Mouse (Mus musculus): ENCODE data around the gene Hnrnpll. TPM values are rescaled to one million over a fixed set of nuclear protein-coding genes. Genes with fewer than 3 reads are reported as not detected.
"Not testable (repeated sequence)": the region's sequence is repeated elsewhere in the genome, so short reads cannot be mapped to it uniquely, and the experiment has no call there.

The Hnrnpll gene
- polyA plus RNA-seq, 1 experiment from 2014 or later, result 92.4 TPM

DNA sequence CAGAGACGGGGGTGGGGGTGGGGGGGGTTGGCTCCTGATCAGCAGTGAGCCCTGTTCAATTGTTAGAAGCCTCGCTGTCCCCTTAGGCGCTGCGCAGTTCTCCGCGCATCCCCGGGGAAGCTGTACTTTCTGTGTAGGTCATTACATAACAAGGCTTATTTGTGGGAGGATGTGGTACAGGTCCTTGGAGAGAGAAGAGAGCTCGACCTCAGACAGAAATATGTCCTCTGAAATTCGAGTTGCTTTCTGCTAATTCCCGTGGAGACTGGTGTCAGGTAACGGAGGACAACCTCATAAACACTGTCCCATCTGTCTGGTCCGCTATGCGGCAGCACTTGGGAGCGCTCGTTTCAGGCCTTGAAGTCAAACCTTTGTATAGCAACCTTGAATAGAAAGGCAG lies 52.2 kb downstream of the Hnrnpll start:
- Histone ChIP-seq H3K27ac (0 out of 2 replicates have a peak overlapping the region, but pooled peaks have one; percentile 23), H3K9me3 (no peaks in the 10 kb centered on the region), H3K4me3 (no peak overlapping the region), H3K36me3 (no peaks in the 10 kb centered on the region), H3K27me3 (ENCODE audit: insufficient read depth, poor library complexity, severe bottlenecking) (peaks cover 6% of the 10 kb centered on the region), H3K4me1 (replicated peaks) (peaks cover 46% of the 10 kb centered on the region)
- DNase-seq (ENCODE audit: low spot score), result peak; percentile 50
- 28% methylated on average over 15 of the region's 15 CpGs for WGBS

DNA sequence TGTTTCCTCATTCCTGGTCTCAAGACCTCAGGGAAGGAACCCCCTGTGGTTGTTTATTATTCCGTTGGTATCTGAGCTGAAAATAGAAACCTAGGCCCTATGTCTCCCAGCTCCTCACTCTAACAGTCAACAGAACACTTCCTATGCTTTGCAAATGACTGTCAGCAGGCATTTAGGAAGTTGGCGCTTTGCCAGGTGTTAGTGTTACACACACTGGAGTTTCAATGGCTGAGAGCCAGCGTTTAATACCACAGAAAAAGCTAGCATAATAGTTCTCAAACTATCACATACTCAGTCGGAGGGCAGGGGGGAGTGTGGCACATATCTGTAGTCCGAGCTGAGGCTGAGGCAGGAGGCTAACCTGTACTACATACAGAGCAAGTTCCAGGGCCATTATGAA lies 53.3 kb downstream of the Hnrnpll start:
- Histone ChIP-seq H3K36me3 (no peaks in the 10 kb centered on the region), H3K9me3 (no peaks in the 10 kb centered on the region), H3K4me1 (replicated peaks) (peaks cover 46% of the 10 kb centered on the region), H3K27ac (no peak overlapping the region), H3K27me3 (ENCODE audit: insufficient read depth, poor library complexity, severe bottlenecking) (peaks cover 6% of the 10 kb centered on the region), H3K4me3 (no peak overlapping the region)
- DNase-seq (ENCODE audit: low spot score), result peak; percentile 36
- WGBS, result 47% methylated on average over 5 of the region's 5 CpGs

DNA sequence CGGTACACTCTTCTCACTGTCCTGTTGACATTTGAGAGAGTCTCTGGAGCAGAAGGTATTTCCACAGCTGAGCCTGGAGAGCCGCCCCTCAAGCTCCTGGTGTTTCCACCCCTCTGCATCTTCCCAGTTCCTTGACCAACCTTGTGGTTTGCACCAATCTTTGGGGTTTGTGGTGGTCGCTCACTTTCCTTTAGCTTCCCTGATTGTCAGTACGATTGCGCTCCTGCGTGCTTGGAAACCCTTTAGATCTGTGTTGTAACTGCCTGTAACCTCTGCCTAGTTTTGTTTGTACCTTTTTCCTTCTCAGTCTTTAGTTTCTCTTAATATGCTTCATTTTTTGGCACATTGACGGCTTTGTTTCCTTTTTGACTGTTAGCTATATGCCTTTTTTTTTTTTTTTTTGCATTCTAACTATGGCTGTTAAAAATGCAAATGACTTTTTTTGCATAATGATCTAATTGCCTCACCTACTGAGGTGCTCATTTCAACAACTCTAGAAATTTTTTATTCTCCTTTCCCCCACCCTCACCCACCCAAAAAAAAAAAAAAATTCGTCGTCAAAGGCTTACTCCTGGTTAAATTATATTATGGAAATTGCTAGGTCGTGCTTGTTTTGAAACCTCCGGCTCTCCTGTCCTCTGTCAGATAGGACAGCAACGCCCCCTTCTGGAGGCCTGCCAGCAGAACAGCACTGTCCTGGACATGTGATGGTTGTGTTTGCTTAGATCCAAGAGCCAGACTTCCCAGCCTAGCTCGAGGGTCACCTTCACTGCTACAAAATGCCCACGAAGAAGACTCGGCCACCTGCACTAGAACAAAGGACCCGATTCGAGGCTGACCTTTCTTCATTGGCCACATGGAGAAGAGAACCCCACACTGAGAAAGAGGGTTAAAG lies 57.5 kb downstream of the Hnrnpll start:
- peaks cover 28% of the 10 kb centered on the region for H3K4me1 ChIP-seq (replicated peaks)
- H3K27me3 ChIP-seq (ENCODE audit: insufficient read depth, poor library complexity, severe bottlenecking), result peaks cover 3% of the 10 kb centered on the region; the same call in 1 of the 2 replicates
- 52% methylated on average over 17 of the region's 17 CpGs for WGBS

DNA sequence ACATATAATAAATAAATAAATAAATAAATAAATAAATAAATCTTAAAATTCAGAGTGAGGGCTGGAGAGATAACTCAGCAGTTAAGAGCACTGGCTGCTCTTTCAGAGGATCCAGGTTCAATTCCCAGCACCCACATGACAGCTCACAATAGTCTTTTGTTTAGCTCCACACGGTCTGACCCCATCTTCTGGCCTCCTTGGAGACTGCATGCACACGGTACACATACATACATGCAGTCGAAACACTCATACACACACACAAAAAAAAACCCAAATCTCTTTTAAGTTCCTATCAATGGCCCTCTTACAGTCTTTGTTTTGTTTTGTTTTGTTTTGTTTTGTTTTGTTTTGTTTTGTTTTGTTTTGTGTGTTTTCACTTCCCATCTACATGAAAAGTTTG lies 58.3 kb downstream of the Hnrnpll start:
- not testable (repeated sequence) for DNase-seq (ENCODE audit: low spot score); H3K27ac ChIP-seq; H3K27me3 ChIP-seq (ENCODE audit: insufficient read depth, poor library complexity, severe bottlenecking); H3K9me3 ChIP-seq; H3K36me3 ChIP-seq; H3K4me3 ChIP-seq
- peaks cover 24% of the 10 kb centered on the region for H3K4me1 ChIP-seq (replicated peaks)
- 91% methylated on average over 3 of the region's 3 CpGs for WGBS

More for the DNA sequence above, 57.5 kb downstream of the Hnrnpll start:
- Histone ChIP-seq H3K36me3 (no peaks in the 10 kb centered on the region), H3K27ac (no peak overlapping the region), H3K9me3 (peaks cover 4% of the 10 kb centered on the region; the same call in 1 of the 2 replicates), H3K4me3 (no peak overlapping the region)
- DNase-seq (ENCODE audit: low spot score), result peak; percentile 48

DNA sequence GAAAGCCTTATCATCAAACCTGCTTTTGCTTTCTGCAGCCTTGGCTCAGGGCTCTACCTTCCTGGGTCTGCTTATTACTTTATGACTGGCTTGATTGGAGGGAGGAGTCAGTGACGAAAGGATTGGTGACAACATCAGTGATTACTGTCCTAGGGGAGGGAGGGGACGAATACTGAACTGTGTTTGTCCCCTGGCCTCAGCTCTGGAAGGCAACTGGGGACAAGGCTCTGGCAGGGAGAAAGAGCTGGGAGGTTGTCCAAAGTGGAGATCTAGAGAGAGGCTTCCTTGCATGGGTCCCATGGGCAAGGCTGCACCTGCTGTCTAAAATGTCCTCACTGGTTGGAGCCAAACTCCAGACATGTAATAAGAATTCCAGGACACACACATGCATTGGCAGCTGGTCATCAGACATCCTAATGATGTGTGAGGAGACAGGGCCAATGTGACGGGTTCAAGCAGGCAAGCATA lies 59.7 kb downstream of the Hnrnpll start:
- Histone ChIP-seq H3K4me3 (no peak overlapping the region), H3K27me3 (ENCODE audit: insufficient read depth, poor library complexity, severe bottlenecking) (no peaks in the 10 kb centered on the region), H3K4me1 (replicated peaks) (peaks cover 17% of the 10 kb centered on the region), H3K9me3 (peaks cover 4% of the 10 kb centered on the region; the same call in 1 of the 2 replicates), H3K27ac (no peak overlapping the region), H3K36me3 (no peaks in the 10 kb centered on the region)
- 84% methylated on average over 3 of the region's 3 CpGs for WGBS
- no peak for DNase-seq (ENCODE audit: low spot score)

DNA sequence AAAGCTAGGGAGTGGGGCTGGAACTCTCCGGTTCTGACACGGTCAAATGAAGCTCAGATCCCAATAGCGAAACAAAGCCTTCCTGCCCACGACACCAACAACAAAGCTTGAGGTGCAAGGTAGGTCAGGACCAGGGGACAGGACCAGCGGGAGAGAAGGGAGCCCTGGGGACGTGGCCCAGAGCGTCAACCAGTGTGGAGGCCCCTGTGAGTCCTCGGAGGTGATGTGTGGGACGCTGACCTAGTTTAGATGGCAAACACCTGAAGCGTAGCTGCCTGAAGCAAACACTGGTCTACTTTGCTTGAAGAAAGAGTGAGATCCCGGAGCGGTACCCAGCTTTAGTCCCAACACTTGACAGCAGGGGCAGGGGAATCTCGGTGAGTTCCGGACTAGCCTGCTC lies 62.5 kb downstream of the Hnrnpll start:
- H3K9me3 ChIP-seq, result peaks cover 4% of the 10 kb centered on the region; the same call in 1 of the 2 replicates
- H3K36me3 ChIP-seq, result no peaks in the 10 kb centered on the region
- no peaks in the 10 kb centered on the region for H3K27me3 ChIP-seq (ENCODE audit: insufficient read depth, poor library complexity, severe bottlenecking)
- 88% methylated on average over 14 of the region's 14 CpGs for WGBS
- H3K4me1 ChIP-seq (replicated peaks), result 0 out of 2 replicates have a peak, but pooled peaks cover 3% of the 10 kb centered on the region
- H3K27ac ChIP-seq, result no peak overlapping the region
- DNase-seq (ENCODE audit: low spot score), result no peak
- H3K4me3 ChIP-seq, result no peak overlapping the region

DNA sequence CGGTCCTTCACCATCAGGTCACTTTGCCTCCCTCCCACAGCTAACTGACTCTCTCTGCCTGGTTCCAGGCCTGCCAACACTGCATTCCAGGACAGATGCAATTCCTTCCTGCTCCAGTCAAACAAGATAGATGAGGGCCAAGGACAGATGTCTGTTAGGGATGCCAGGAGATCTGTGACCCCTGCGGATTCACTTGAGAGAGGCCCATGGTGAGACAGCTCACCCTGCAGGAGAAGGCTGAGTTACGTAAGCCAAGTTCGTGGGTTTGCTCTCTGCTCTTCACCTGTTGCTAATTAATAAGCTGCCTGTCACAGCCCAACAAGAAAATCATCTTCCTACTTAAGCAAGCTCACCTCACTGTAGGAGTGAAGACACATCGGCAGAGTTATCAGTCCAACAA lies 63.1 kb downstream of the Hnrnpll start:
- no peak for DNase-seq (ENCODE audit: low spot score)
- H3K9me3 ChIP-seq, result peaks cover 4% of the 10 kb centered on the region; the same call in 1 of the 2 replicates
- no peak overlapping the region for H3K27ac ChIP-seq
- WGBS, result 85% methylated on average over 5 of the region's 5 CpGs
- H3K4me3 ChIP-seq, result no peak overlapping the region
- H3K4me1 ChIP-seq (replicated peaks), result 0 out of 2 replicates have a peak, but pooled peaks cover 3% of the 10 kb centered on the region
- H3K27me3 ChIP-seq (ENCODE audit: insufficient read depth, poor library complexity, severe bottlenecking), result no peaks in the 10 kb centered on the region
- H3K36me3 ChIP-seq, result no peaks in the 10 kb centered on the region

DNA sequence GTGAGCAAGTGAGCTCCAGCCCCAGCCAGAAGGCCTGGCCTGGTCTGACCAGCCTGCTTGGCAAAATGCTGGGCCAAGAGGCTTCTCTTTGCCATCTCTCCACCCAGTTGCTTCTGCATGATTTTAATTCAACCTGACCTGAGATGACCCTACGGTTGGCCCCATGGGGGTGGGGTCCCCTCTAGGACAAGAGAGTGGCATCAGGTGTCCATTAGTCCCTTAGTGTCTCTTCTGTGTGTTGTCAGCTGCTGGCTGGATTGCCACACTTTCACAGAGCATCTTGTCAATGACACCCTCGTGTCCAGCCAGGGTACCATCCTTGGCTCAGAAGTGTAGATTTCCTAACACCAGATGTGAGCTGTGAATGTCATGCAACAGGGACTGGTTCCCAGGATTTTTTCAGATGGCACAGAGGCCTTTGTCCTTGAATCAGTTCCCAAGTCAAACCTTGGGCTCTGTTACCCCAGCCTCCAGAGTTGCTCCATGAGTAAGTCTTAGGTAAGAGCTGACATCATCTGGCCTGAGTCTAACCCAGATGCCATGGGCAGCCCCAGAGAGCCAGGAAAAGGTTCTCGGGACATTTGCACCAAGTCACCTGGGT lies 66.9 kb downstream of the Hnrnpll start:
- no peak overlapping the region for H3K27ac ChIP-seq
- no peaks in the 10 kb centered on the region for H3K9me3 ChIP-seq
- WGBS, result 78% methylated on average over 3 of the region's 3 CpGs
- H3K4me1 ChIP-seq (replicated peaks), result 0 out of 2 replicates have a peak, but pooled peaks cover 3% of the 10 kb centered on the region
- H3K4me3 ChIP-seq, result no peak overlapping the region
- H3K36me3 ChIP-seq, result no peaks in the 10 kb centered on the region
- H3K27me3 ChIP-seq (ENCODE audit: insufficient read depth, poor library complexity, severe bottlenecking), result no peaks in the 10 kb centered on the region
- DNase-seq (ENCODE audit: low spot score), result no peak

DNA sequence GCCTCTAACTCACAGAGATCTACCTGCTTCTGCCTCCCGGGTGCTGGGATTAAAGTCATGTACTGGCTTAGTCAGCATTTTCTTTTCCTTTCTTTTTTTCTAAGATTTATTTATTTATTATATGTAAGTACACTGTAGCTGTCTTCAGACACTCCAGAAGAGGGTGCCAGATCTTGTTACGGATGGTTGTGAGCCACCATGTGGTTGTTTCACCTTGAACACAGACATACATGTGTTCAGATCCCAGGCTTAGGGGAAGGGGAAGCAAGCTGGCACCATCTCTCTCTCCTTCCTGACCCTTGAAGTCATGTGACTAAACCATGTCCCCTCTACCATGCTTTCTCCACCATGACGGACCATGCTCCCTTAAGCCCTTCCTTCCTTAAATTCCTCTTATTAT lies 70.0 kb downstream of the Hnrnpll start:
- no peak overlapping the region for H3K27ac ChIP-seq
- no peaks in the 10 kb centered on the region for H3K9me3 ChIP-seq
- H3K36me3 ChIP-seq, result no peaks in the 10 kb centered on the region
- 87% methylated on average over 3 of the region's 3 CpGs for WGBS
- H3K27me3 ChIP-seq (ENCODE audit: insufficient read depth, poor library complexity, severe bottlenecking), result no peaks in the 10 kb centered on the region
- H3K4me1 ChIP-seq (replicated peaks), result 0 out of 2 replicates have a peak, but pooled peaks cover 3% of the 10 kb centered on the region
- DNase-seq (ENCODE audit: low spot score), result no peak
- no peak overlapping the region for H3K4me3 ChIP-seq

DNA sequence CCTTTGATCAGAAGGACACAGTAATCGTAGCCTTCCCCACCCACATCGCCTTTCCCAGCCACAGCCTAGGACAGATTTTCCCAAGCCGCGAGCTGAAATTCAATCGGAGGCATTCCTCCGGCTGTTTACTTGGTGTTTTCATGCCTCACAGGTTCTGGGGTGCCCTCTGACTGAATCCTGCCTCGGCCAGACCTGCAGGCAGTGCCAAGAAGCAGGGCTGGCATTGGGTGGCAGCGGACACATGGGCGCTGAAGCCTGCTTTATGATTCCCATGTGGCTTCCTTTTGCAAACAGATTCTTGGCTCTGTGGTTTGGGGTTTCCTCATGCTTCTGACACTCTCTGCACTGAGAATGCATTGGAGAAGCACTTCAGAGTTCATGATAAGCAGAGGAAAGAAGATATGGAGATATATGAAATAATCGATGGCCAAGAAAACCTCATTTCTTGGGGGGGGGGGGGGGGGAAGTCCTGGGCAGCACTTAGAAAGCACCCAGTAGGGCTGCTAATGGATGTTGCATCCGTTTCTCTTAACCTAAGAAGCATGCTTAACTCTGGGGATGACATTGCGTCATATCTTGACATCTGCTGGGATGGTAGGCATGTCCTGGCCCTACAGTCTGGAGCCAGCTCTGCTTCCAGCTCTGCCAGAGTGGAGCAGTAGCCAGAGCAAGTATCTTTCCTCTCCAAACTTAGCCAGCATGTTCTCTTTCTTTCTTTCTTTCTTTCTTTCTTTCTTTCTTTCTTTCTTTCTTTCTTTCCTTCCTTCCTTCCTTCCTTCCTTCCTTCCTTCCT lies 70.8 kb downstream of the Hnrnpll start:
- no peaks in the 10 kb centered on the region for H3K27me3 ChIP-seq (ENCODE audit: insufficient read depth, poor library complexity, severe bottlenecking)
- 0 out of 2 replicates have a peak, but pooled peaks cover 3% of the 10 kb centered on the region for H3K4me1 ChIP-seq (replicated peaks)
- H3K4me3 ChIP-seq, result no peak overlapping the region
- H3K36me3 ChIP-seq, result no peaks in the 10 kb centered on the region
- H3K27ac ChIP-seq, result no peak overlapping the region
- WGBS, result 88% methylated on average over 12 of the region's 12 CpGs
- DNase-seq (ENCODE audit: low spot score), result no peak
- no peaks in the 10 kb centered on the region for H3K9me3 ChIP-seq

DNA sequence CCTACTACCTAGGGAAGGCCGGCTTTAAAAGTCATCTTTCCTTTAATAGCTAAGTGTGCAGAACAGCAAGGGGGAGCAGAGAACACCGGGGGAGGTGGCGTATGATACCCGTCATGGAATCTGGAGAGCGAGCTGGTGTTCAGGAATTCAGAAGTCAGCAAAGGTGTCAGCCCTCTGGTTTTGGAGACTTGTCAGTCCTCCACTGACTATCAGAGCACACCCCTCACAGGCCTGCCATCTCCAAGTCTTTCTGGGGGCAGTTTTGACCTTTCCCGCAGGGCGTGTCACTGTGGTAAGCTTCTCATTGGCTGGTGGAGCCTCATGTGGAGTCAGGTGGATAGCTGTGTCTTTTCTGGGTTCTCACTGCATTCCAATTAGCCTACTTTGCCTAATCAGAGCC lies 72.0 kb downstream of the Hnrnpll start:
- no peak for DNase-seq (ENCODE audit: low spot score)
- 83% methylated on average over 7 of the region's 7 CpGs for WGBS
- H3K27me3 ChIP-seq (ENCODE audit: insufficient read depth, poor library complexity, severe bottlenecking), result no peaks in the 10 kb centered on the region

DNA sequence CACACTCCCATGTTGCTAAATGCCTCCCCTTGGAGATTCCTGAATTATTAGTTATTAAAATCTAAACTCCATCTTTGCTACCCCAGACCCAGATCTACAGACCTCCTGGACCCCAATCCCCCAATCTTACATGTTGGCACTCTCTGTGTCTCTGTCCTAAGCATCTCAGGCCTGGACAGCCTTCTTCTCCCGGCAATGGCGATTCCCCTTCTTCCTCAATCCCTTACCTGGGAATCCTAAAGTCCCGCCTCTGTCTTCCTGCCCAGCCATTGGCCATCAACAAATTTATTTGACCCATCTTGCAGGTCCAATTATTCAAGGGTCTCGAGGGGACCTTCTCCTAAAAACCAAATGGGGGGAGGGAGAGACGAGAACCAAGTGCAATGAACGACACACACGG lies 77.7 kb downstream of the Hnrnpll start:
- Histone ChIP-seq H3K4me3 (no peak overlapping the region), H3K4me1 (replicated peaks) (peaks cover 22% of the 10 kb centered on the region), H3K36me3 (no peaks in the 10 kb centered on the region), H3K27me3 (ENCODE audit: insufficient read depth, poor library complexity, severe bottlenecking) (0 out of 2 replicates have a peak, but pooled peaks cover 4% of the 10 kb centered on the region), H3K9me3 (no peaks in the 10 kb centered on the region), H3K27ac (no peak overlapping the region)
- no peak for DNase-seq (ENCODE audit: low spot score)
- WGBS, result 94% methylated on average over 7 of the region's 7 CpGs

More for the DNA sequence above, 72.0 kb downstream of the Hnrnpll start:
- Histone ChIP-seq H3K4me1 (replicated peaks) (0 out of 2 replicates have a peak, but pooled peaks cover 3% of the 10 kb centered on the region), H3K27ac (no peak overlapping the region), H3K9me3 (no peaks in the 10 kb centered on the region), H3K36me3 (no peaks in the 10 kb centered on the region), H3K4me3 (no peak overlapping the region)
